Mouse (Mus musculus) frontal cortex, postnatal 14 days (tissue): Measurements from ENCODE around the gene Wwc1.
"Not testable (repeated sequence)": the region's sequence is repeated elsewhere in the genome, so short reads cannot be mapped to it uniquely, and the experiment has no call there.

ENCODE experiments used
- DNase-seq, 2 experiments: peaks; one replicate each; pipeline ENCODE4 v3.0.0; 2022; ENCODE audit warnings: low spot score in 2 of 2

Wwc1 gene

DNA sequence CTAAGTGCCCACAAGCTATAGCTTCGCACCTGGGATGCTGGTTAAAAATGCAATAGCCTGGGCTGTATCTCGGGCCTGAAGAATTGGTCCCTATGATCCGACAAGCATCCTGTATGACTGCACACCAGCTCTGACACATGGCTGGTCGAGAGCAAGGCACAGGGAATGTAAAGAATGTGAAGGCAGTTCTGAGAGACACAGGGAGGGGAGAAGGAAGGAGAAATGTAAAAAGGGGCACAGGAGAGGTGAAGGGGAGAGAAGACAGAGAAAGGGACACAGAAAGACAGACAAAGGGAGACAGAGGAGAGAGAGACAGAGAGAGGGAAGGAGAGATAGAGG, 101.8 kb downstream of the Wwc1 start:
- DNase-seq: no peak

DNA sequence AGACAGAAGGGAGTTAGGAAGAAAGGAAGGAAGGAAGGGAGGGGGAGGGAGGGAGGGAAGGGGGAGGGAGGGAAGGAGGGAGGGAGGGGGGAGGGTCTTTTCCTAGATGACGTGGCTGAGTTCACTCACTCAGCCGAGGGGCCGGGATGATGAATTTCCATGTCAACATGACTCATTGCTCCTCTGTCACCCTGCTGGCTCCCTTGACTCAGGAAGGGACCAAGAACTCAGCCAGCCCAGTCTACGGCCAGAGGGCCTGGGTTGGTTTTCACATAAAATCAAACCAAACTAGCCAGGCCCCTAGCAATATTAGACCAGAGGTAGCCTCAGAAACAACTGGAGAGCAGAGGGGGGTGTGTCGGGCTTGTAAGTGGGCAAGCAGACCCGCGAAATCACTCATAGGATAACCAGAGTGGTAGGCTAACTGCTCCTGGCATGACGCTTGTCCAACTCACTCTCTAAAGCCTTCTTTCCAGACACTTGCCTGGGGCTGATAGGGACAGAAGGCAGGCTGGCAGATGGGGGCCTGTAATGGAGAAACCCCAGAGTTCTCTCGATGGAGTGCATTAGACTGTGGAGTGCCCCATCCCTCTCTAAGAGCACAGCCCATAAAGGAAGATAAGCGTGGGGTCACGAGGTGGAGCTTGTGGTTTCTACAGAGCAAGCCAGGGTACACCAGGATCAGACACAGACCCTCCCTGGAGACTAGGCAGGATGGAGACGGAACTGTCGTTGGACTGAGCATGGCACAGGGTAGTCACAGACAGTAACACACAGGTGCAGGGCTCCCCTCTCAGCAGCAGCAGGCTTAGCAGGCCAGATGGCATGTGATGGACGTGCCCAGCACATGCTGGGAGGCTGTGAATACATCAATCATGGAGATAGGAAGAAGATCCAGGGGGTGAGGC, 102.4 kb downstream of the Wwc1 start:
- DNase-seq: no peak

DNA sequence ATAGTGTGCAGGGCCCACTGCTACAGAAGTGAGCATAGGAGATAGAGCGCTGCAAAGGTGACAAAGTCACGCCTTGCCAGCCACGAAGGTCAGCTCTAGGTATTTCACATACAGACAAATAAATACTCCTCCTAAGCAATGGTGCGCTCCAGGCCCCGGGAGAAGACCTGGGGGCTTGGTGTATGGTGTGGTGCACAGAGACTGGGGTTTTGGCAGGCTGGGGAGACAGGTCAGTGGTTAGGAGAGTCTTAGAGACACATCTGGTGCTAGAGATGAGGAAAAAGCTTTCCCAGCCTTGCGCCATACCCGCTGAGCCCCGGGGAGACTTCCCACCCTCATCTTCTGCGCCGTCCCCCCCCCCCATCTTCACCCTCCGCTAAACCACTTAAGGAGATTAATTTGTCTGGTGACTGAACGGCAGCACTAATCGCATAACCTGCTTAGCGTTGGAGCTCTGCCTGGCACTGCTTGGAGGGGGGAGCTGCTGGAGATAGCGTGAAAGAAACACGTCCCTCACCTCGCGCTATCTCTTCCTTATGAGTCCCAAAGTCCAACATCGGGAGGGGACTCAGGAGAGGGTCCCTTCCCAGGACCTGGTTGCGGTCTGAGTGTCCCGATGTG, 106.6 kb downstream of the Wwc1 start:
- DNase-seq: no peak

DNA sequence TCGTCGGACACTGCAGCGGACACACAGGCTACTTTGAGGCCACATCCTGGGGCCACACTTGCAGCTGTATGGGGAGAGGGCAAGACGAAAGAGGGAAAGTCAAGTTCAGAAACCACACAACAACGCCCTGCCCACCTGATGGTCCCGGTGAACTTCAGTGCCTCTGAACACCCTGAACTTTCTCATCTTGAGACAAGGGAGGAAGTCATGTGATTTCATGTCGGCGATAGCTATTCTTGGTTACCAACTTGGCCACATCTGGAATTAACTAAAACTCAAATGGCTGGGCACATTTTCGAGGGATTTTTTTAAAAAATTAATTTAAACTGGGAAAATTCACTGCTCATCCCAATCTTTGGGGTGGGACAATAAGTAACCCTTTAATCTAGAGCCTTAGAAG, 109.4 kb downstream of the Wwc1 start:
- DNase-seq: no peak

DNA sequence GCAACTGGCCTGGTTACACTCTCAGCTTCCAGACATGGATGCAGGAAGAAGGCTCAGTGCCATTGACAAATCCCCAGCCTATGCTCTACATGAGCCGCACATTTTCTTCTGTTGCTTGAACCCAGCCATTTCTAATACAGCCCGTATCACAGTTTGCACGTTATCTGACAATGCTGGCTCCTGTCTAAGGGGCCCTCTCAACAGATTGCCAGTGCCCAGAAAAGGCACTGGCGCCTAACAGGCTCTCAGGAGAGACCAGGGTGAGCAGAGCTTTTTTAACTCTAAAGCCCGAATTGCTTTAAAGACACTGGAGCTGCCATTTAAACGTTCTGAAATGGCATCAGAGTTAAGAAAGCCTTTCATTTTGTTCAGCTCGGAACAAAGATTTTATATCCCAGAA, 114.2 kb downstream of the Wwc1 start:
- no peak for DNase-seq

DNA sequence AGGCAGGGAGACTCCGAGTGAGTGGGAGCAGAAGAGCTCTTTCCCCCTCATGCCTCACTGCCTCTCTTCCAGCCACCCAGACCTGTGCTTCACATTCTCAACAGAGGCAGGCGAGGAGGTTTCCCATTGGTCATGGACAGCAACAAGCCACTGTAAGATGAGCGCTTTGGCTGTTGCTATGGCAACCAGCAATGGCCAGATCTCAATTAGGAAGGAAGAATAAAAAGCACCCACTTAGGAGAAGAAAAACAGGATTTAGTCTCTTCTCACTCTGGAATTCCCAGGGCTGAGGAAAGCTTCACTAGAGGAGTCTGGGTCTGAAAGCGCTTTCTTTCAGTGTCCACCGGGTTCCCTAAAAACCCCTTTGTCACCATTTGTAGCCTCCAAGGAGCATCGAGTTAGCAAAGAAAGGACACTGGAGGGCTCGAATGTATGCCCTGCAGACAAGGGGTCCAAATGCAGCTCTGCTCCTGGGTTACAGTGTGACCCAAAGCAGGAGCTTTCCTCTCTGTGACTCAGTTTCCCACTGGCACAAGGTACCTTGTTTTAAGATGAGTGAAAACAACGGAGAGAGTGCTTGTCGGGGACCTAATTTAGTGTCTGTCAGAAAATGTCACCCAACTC, 115.2 kb downstream of the Wwc1 start:
- peak; percentile 62 to 74 for DNase-seq

DNA sequence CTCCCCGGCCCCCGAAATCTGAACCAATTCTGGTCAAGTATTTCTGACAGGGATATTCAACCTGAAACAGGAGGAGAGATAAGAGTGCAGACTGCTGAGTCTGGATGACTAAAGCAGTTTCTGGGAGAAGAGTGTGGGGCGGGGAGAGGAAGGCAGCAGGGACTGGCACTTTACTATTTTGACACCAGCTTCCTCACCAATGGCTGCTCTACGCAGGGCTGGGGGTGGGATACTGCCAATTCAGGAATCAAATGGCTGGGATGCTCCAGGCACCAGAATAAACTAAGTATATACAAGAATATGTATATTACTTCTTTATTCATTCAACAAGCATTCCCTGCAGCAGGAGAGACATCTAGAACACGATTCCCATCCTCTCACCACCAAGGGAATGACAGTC, 116.7 kb downstream of the Wwc1 start:
- no peak for DNase-seq

DNA sequence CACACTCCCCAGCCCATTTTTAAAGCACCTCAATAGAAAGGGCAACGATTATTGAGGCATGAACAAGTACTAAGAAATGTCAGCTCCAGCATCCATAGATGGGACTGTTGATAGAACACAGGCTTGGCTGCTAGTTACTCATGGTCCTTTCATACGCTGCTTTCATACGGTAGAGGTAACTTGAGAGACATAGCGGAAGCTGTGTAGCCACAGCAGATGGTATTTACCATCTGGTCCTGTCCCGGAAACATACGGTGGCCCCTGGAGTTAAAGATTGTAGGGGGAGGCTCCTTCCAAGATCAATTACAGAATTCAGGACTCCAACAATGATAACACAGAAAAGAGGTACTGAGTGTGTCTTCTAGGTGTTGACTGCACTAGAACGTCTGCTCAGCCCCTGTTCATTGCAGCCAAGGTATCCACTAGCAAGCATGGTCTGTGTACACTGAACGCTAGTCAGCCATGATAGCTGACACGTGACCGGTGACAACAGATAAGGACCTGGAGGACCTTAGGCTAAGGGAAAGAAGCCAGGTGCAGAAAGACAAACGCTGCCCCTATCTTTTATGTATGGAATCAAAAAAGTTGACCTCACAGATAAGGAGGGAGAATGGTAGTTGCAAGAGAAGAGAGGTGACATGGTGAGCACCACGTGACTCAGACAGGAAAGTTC, 122.8 kb downstream of the Wwc1 start:
- no peak for DNase-seq

DNA sequence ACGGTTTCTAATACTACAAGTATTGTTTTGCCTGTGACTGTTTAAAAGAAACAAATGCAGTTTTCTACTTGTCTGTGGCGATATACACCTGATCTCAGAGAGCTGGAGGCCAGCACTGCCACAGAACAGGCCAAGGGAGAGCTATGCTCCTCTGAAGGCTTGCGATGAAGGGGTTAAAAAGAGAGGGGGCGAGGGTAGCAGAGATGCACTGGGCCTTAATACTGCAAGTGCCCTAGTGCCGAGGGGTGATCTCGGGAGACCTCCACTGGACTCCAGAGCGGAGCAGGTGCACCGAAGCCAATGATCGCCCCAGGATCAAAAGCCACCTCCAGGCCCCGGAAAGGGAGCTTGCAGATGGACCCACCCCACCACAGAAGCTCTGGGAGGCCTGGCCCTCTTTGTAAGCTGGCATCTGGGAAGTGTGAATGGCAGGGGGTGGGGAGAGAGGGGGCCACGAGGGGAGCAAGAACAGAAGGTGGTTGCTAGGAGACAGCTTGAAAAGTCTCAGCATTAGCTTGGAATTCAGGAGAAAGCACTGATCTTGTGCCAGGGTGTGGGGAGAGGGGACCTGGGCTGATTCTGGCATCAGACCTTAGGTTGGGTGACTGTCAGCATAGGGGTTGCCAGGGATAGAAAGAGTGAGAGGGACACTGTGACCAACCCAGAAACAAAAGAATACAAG, 123.8 kb downstream of the Wwc1 start:
- DNase-seq: peak; percentile 38 to 62

DNA sequence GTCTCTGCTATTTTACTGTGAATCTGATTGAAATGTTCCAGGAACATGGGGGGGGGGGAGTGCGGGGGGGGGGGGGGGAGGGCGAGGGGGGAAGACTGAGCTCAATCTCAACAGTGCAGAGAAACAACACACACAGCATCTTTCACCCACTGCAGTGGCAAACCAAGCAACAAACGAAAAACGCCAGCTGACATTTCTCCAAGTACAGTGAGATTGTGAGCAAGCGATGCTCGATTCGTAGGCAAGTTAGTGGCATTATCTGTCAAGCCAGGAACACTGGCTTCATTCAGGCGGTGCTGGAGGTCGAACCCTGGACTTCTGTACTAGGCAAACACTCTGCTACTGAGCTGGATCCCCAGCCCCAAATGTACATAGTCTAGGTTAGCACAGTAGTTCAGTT, 124.8 kb downstream of the Wwc1 start:
- no peak for DNase-seq

DNA sequence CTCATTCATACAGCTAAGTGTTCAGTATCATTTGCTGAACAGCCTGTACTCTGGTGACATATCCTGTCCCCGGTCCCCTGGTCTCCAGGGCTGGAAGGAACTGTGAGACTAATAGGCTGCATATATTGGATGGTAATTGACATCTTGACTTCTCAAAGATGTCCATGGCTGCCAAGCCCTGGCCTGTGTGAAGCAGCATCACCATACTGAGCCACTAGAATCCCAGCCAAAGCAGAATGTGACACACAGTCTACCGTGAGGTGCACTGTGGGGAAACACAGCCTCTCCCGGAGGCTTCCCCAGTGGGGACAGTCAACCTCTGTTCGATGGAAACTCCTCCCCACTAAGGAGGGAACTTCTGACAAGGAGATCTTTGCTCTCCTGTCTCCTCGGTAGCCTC, 125.4 kb downstream of the Wwc1 start:
- no peak for DNase-seq

DNA sequence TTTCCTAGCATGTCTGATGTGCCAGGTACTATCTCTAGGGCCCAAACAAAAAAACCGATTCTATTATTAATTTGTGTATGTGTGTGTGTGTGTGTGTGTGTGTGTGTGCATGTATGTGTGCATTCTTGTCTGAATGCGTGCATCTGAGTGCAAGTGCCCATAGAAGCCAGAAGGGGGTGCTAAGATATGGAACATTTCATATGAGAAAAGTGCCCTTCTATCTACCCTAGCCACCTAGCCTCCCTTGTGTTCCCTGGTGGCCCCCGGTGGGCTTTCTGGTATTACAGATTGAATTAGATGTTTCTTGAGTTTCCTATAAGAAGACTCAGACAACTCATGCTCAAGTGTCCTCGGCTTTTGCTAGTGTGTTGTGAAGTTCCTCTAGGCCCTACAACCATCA, 126.7 kb downstream of the Wwc1 start:
- no peak for DNase-seq

DNA sequence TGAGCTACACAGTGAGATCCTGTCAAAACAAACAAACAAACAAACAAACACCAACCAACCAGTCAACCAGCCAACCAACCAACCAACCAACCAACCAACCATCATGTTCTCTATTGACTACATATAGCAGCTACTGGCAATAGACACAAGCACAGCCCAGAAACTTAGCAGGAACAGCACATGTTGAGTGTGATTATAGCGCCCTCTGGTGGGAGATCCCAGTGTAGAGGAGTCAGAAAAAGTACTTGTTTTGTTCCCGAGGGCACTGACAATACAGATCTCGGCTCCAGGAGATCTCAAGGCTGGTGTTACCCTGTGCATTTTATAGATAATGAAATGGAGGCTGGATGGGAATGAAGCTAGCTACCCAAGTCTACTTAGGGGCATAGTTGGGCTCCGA, 127.6 kb downstream of the Wwc1 start:
- DNase-seq: no peak

DNA sequence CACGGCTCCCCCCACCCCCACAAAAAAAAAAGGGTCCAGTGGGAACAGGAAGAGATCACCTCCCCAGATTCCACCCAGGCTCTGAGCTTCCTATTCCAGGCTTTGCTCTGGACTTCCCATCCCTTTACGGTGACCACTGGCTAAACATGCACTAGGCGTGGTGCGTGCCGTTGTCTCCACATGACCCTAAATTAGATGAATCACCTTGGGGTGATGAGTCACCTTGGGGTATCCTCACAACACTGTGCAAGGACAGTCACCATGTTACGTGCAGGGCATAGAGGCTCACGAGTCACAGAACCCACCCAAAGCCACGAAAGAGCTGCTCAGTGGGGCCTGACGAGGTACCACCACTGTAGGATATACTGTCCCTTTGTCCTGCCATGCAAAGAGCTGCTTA, 136.0 kb downstream of the Wwc1 start:
- DNase-seq: no peak

DNA sequence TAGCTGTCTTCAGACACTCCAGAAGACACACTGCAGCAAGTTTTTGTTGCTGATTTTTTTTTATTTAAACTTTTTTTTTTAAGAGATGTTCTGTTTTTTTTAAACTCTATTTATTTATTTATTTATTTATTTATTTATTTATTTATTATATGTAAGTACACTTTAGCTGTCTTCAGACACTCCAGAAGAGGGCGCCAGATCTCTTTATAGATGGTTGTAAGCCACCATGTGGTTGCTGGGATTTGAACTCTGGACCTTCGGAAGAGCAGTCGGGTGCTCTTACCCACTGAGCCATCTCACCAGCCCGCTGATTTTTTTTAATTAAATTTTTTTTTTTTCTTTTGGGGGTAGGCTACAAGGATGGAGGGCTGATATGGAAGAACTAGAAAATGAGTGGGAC, 137.8 kb downstream of the Wwc1 start:
- DNase-seq: not testable (repeated sequence)

DNA sequence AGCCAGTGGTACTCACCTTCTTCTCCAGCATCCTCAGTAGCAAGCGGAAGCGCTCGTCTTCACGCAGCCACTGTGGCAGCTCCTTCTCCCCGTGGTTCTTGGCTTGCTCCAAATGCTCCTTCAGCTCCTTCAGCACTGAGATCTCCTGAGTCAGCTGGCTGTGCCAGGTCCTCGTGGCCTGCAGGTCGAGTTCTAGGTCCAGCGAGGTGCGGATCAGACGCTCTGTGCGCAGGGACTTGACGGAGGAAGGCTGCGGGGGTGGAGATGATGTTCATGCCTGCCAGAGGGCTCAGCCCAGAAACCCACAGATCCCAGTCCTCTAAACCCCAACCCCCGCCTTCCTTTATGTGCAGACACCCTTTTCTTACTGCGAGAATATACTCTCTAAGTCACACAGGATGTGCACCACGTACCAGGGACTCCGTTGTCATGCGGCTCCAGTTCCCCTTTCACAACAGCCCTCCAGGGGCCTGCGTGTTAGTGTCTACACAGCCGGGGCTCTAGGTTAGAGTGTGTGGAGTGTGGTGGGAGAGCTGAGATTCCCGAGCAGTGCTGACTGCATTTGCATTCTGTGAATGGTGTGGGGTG, 138.5 kb downstream of the Wwc1 start:
- no peak for DNase-seq

DNA sequence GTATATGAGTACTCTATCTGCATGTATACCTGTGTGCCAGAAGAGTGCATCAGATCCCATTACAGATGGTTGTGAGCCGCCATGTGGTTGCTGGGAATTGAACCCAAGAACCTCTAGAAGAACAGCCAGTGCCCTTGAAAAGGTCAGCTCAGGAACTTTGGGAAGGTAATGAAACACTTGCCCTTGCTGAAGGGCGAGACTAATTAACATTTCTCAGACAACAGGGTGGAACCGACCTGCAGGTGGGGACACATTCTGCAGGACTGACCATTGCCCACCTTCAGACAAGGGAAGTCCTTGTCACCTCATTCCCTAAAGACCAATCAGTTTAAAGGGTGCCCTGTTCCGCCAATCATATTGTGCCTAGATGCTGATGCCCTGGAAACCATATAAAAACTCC, 139.5 kb downstream of the Wwc1 start:
- DNase-seq: not testable (repeated sequence)

DNA sequence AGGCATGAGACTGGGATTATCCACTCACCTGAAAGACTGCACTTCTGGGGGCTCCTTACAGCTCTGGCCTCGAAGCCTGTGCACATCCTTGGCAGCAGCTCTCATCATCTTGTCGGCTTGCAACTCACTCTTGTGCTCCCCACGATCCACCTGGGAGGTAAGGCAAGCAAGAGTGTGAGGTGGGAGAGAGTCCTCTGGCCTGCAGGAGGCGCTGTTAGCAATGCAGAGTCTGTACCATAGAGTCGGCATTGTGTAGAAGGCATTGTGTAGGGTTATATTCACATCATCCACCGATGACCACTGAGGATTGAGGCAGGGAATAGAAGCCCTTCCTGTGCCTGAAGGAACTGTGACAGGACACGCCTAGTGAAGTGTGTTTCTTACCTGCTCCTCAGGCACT, 140.0 kb downstream of the Wwc1 start:
- DNase-seq: no peak

DNA sequence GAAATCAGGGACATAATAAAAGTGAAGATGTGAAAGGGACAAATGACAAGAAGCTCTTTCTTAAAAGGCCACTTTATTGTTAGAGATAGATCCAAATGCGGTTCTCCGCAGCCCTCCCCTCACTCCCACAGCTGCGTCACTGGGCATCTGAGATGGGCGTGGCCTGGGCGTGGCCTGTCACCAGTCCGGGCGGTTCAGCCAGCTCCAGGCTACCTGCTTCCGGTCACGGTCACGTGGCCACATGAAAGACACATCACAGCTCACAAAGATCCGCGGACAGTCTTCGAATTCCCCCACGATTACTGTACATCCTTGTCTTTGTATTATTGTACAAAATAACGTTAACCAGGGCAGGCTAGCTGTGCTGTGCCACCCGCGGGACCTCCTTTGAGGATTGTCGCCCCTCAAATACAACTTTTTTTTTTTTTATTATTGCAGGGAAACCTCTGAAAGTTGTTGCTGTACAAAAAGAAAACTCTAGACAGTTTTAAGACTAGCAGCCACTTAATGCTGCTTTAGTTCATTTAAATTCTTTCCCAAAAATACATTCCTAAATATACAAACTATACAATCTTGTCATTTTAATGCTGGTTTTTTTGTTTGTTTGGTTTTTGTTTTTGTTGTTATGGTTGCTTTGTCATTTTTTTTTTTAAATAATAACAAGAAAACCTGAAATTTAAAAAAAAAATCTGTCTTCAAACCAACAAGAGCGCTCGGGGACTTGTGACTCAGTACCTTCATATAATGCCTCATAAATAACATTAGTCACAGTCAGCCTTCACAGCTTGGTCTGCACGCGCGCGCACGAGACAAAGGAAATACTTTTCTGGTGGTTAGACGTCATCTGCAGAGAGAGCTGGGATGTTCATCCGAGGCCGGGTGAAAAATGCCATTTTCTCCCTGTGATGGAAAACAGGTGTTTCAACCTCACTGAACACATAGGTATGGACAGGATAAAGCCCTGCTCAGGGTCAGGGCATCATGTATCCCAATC, 141.7 kb downstream of the Wwc1 start:
- DNase-seq: peak; percentile 50 to 57
